Mouse (Mus musculus) cerebellum, adult (tissue): Measurements from ENCODE around the gene Borcs5.
"Not testable (repeated sequence)": the region's sequence is repeated elsewhere in the genome, so short reads cannot be mapped to it uniquely, and the experiment has no call there.

ENCODE experiments used
- ATAC-seq: cut with Nextera tagmentation; 2 replicates; pipeline ENCODE4 v1.9.2; 2017; ENCODE audit warnings: mild to moderate bottlenecking, moderate library complexity, mixed read lengths; ENCODE audit not compliant: insufficient number of reproducible peaks, low FRiP score, low TSS enrichment

Borcs5 gene

GRCm38 (mm10) chr6:134668519-134668918, 29.2 kb downstream of the Borcs5 start:
- ATAC-seq = no peak

- ATAC-seq = no peak
Measured at GRCm38 (mm10) chr6:134669179-134669865, 30.0 kb downstream of the Borcs5 start.

- ATAC-seq = no peak
Measured at GRCm38 (mm10) chr6:134670881-134671411, 31.6 kb downstream of the Borcs5 start.

- not testable (repeated sequence) for ATAC-seq
Measured at GRCm38 (mm10) chr6:134673712-134674111, 34.4 kb downstream of the Borcs5 start.

- no peak for ATAC-seq
Measured at GRCm38 (mm10) chr6:134677504-134677903, 38.2 kb downstream of the Borcs5 start.

- ATAC-seq = no peak
Measured at GRCm38 (mm10) chr6:134678037-134678436, 38.7 kb downstream of the Borcs5 start.

- not testable (repeated sequence) for ATAC-seq
Measured at GRCm38 (mm10) chr6:134679330-134679729, 40.0 kb downstream of the Borcs5 start.

GRCm38 (mm10) chr6:134684354-134684915, 45.1 kb downstream of the Borcs5 start:
- no peak for ATAC-seq

- ATAC-seq = no peak
Measured at GRCm38 (mm10) chr6:134685040-134685439, 45.7 kb downstream of the Borcs5 start.

GRCm38 (mm10) chr6:134685515-134685914, 46.2 kb downstream of the Borcs5 start:
- no peak for ATAC-seq

- no peak for ATAC-seq
Measured at GRCm38 (mm10) chr6:134694498-134694897, 55.2 kb downstream of the Borcs5 start.

GRCm38 (mm10) chr6:134694988-134695387, 55.7 kb downstream of the Borcs5 start:
- no peak for ATAC-seq

- no peak for ATAC-seq
Measured at GRCm38 (mm10) chr6:134695625-134696024, 56.3 kb downstream of the Borcs5 start.

GRCm38 (mm10) chr6:134696146-134696545, 56.8 kb downstream of the Borcs5 start:
- peak; percentile 76 for ATAC-seq

GRCm38 (mm10) chr6:134696554-134696953, 57.2 kb downstream of the Borcs5 start:
- no peak for ATAC-seq

- no peak for ATAC-seq
Measured at GRCm38 (mm10) chr6:134698243-134698642, 58.9 kb downstream of the Borcs5 start.

- ATAC-seq = no peak
Measured at GRCm38 (mm10) chr6:134700451-134701210, 61.3 kb downstream of the Borcs5 start.

GRCm38 (mm10) chr6:134701211-134701602, 61.9 kb downstream of the Borcs5 start:
- no peak for ATAC-seq

- ATAC-seq = no peak
Measured at GRCm38 (mm10) chr6:134702184-134702583, 62.9 kb downstream of the Borcs5 start.

- ATAC-seq = no peak
Measured at GRCm38 (mm10) chr6:134703053-134703690, 63.9 kb downstream of the Borcs5 start.

GRCm38 (mm10) chr6:134706467-134706866, 67.2 kb downstream of the Borcs5 start:
- ATAC-seq = no peak
